Mouse (Mus musculus) kidney, adult 18-20 months (tissue): ENCODE measurements around the gene Gm49601.

Experiments
- DNase-seq: peaks from one replicate; pipeline ENCODE4 v3.0.0; 2021

The Gm49601 gene

GRCm38 (mm10) chr16:18605705-18606104 lies 20.5 kb downstream of the Gm49601 start:
- no peak for DNase-seq

GRCm38 (mm10) chr16:18604267-18604701 lies 21.9 kb downstream of the Gm49601 start:
- DNase-seq = peak; percentile 44

- DNase-seq = no peak
These were observed 24.8 kb downstream of the Gm49601 start for GRCm38 (mm10) chr16:18601447-18601846.

- no peak for DNase-seq
These were observed 28.2 kb downstream of the Gm49601 start for GRCm38 (mm10) chr16:18598006-18598405.

GRCm38 (mm10) chr16:18596255-18596654 lies 30.0 kb downstream of the Gm49601 start:
- DNase-seq = no peak

- DNase-seq = no peak
These were observed 32.3 kb downstream of the Gm49601 start for GRCm38 (mm10) chr16:18593930-18594329.

- DNase-seq = no peak
These were observed 34.9 kb downstream of the Gm49601 start for GRCm38 (mm10) chr16:18591047-18592018.

GRCm38 (mm10) chr16:18589804-18590790 lies 36.1 kb downstream of the Gm49601 start, which contains the start of gene Tbx1:
Tbx1 (minus strand) TSS chr16:18590671.
- peak; percentile 43 for DNase-seq

GRCm38 (mm10) chr16:18589080-18589621 lies 37.1 kb downstream of the Gm49601 start:
- DNase-seq = no peak

GRCm38 (mm10) chr16:18588738-18589055 lies 37.5 kb downstream of the Gm49601 start:
- no peak for DNase-seq

- DNase-seq = peak; percentile 9
These were observed 38.1 kb downstream of the Gm49601 start for GRCm38 (mm10) chr16:18587847-18588737.

- no peak for DNase-seq
These were observed 39.2 kb downstream of the Gm49601 start for GRCm38 (mm10) chr16:18586906-18587546.

- no peak for DNase-seq
These were observed 39.9 kb downstream of the Gm49601 start for GRCm38 (mm10) chr16:18586076-18586905.

- DNase-seq = no peak
These were observed 40.6 kb downstream of the Gm49601 start for GRCm38 (mm10) chr16:18585676-18586075.

GRCm38 (mm10) chr16:18584901-18585510 lies 41.2 kb downstream of the Gm49601 start:
- DNase-seq = no peak

GRCm38 (mm10) chr16:18583673-18584357 lies 42.4 kb downstream of the Gm49601 start:
- no peak for DNase-seq

GRCm38 (mm10) chr16:18583169-18583568 lies 43.1 kb downstream of the Gm49601 start:
- no peak for DNase-seq

GRCm38 (mm10) chr16:18582426-18583148 lies 43.6 kb downstream of the Gm49601 start:
- no peak for DNase-seq
